Mouse (Mus musculus): ENCODE results near the gene Matn1. TPM values are rescaled to one million over a fixed set of nuclear protein-coding genes. Genes with fewer than 3 reads are reported as not detected.

Matn1 gene
- polyA plus RNA-seq, 1 experiment from 2014 or later, result 0.06 TPM

- Histone ChIP-seq H3K9ac (no peak overlapping the region), H3K4me1 (replicated peaks) (no peaks in the 10 kb centered on the region), H3K27me3 (replicated peaks) (no peaks in the 10 kb centered on the region), H3K9me3 (no peaks in the 10 kb centered on the region), H3K36me3 (no peaks in the 10 kb centered on the region), H3K27ac (no peak overlapping the region), H3K4me2 (replicated peaks) (no peak overlapping the region), H3K4me3 (replicated peaks) (no peak overlapping the region)
- ATAC-seq, result no peak
- WGBS, result 67% methylated on average over 17 of the region's 17 CpGs
These were observed 34.9 kb upstream of the Matn1 start for GRCm38 (mm10) chr4:130909167-130909874.

GRCm38 (mm10) chr4:130910666-130911065 is 33.5 kb upstream of the Matn1 start:
- Histone ChIP-seq H3K27me3 (replicated peaks) (no peaks in the 10 kb centered on the region), H3K36me3 (no peaks in the 10 kb centered on the region), H3K4me2 (replicated peaks) (no peak overlapping the region), H3K4me3 (replicated peaks) (no peak overlapping the region), H3K9ac (no peak overlapping the region), H3K9me3 (no peaks in the 10 kb centered on the region), H3K4me1 (replicated peaks) (no peaks in the 10 kb centered on the region), H3K27ac (no peak overlapping the region)
- 39% methylated on average over 7 of the region's 7 CpGs for WGBS
- ATAC-seq, result no peak

- no peak overlapping the region for H3K4me3 ChIP-seq (replicated peaks)
- no peak for ATAC-seq
- no peak overlapping the region for H3K9ac ChIP-seq
- no peak overlapping the region for H3K4me2 ChIP-seq (replicated peaks)
- H3K4me1 ChIP-seq (replicated peaks), result no peaks in the 10 kb centered on the region
- 79% methylated on average over 3 of the region's 3 CpGs for WGBS
- no peaks in the 10 kb centered on the region for H3K36me3 ChIP-seq
- H3K9me3 ChIP-seq, result no peaks in the 10 kb centered on the region
- no peaks in the 10 kb centered on the region for H3K27me3 ChIP-seq (replicated peaks)
- no peak overlapping the region for H3K27ac ChIP-seq
These were observed 31.6 kb upstream of the Matn1 start for GRCm38 (mm10) chr4:130912626-130913025.

- WGBS, result 57% methylated on average over 11 of the region's 11 CpGs
These were observed 31.1 kb upstream of the Matn1 start, which contains the start of gene Laptm5 for GRCm38 (mm10) chr4:130913077-130913476. TSS of gene Laptm5 (plus strand) at chr4:130913125.

GRCm38 (mm10) chr4:130913511-130913910 is 30.7 kb upstream of the Matn1 start:
- ATAC-seq, result no peak
- Histone ChIP-seq H3K4me3 (replicated peaks) (no peak overlapping the region), H3K36me3 (no peaks in the 10 kb centered on the region), H3K27me3 (replicated peaks) (no peaks in the 10 kb centered on the region), H3K4me1 (replicated peaks) (no peaks in the 10 kb centered on the region), H3K4me2 (replicated peaks) (no peak overlapping the region), H3K9me3 (no peaks in the 10 kb centered on the region), H3K27ac (no peak overlapping the region), H3K9ac (no peak overlapping the region)
- WGBS, result 82% methylated on average over 3 of the region's 3 CpGs

More at GRCm38 (mm10) chr4:130913077-130913476, 31.1 kb upstream of the Matn1 start, which contains the start of gene Laptm5:
- Histone ChIP-seq H3K4me2 (replicated peaks) (no peak within 1 kb of the TSS), H3K36me3 (no peaks in the 10 kb centered on the region), H3K4me1 (replicated peaks) (no peaks in the 10 kb centered on the region), H3K4me3 (replicated peaks) (no peak within 1 kb of the TSS), H3K27ac (no peak within 1 kb of the TSS), H3K27me3 (replicated peaks) (no peaks in the 10 kb centered on the region), H3K9ac (no peak within 1 kb of the TSS), H3K9me3 (no peaks in the 10 kb centered on the region)
- 0 out of 2 replicates have a peak, but pooled peaks have one; percentile 25 for ATAC-seq

- WGBS, result 81% methylated on average over 4 of the region's 4 CpGs
- Histone ChIP-seq H3K27me3 (replicated peaks) (no peaks in the 10 kb centered on the region), H3K4me2 (replicated peaks) (no peak overlapping the region), H3K36me3 (no peaks in the 10 kb centered on the region), H3K4me1 (replicated peaks) (no peaks in the 10 kb centered on the region), H3K9ac (no peak overlapping the region), H3K27ac (no peak overlapping the region), H3K9me3 (no peaks in the 10 kb centered on the region), H3K4me3 (replicated peaks) (no peak overlapping the region)
- no peak for ATAC-seq
These were observed 30.2 kb upstream of the Matn1 start for GRCm38 (mm10) chr4:130914011-130914410.

- WGBS, result 65% methylated on average over 7 of the region's 7 CpGs
- Histone ChIP-seq H3K9me3 (no peaks in the 10 kb centered on the region), H3K27ac (no peak overlapping the region), H3K4me3 (replicated peaks) (no peak overlapping the region), H3K4me2 (replicated peaks) (no peak overlapping the region), H3K4me1 (replicated peaks) (no peaks in the 10 kb centered on the region), H3K9ac (no peak overlapping the region), H3K36me3 (no peaks in the 10 kb centered on the region), H3K27me3 (replicated peaks) (no peaks in the 10 kb centered on the region)
- ATAC-seq, result no peak
These were observed 29.7 kb upstream of the Matn1 start for GRCm38 (mm10) chr4:130914527-130914926.

GRCm38 (mm10) chr4:130915006-130915667 is 29.0 kb upstream of the Matn1 start:
- Histone ChIP-seq H3K27ac (no peak overlapping the region), H3K27me3 (replicated peaks) (no peaks in the 10 kb centered on the region), H3K36me3 (no peaks in the 10 kb centered on the region), H3K9me3 (no peaks in the 10 kb centered on the region), H3K9ac (no peak overlapping the region), H3K4me1 (replicated peaks) (0 out of 2 replicates have a peak, but pooled peaks cover under 1% of the 10 kb centered on the region), H3K4me2 (replicated peaks) (no peak overlapping the region), H3K4me3 (replicated peaks) (no peak overlapping the region)
- 62% methylated on average over 12 of the region's 12 CpGs for WGBS
- ATAC-seq, result 0 out of 2 replicates have a peak, but pooled peaks have one; percentile 15

- Histone ChIP-seq H3K4me1 (replicated peaks) (0 out of 2 replicates have a peak, but pooled peaks cover 2% of the 10 kb centered on the region), H3K27me3 (replicated peaks) (no peaks in the 10 kb centered on the region), H3K36me3 (no peaks in the 10 kb centered on the region), H3K27ac (no peak overlapping the region), H3K4me2 (replicated peaks) (no peak overlapping the region), H3K9me3 (no peaks in the 10 kb centered on the region), H3K9ac (no peak overlapping the region), H3K4me3 (replicated peaks) (no peak overlapping the region)
- WGBS, result 68% methylated on average over 7 of the region's 7 CpGs
- ATAC-seq, result no peak
These were observed 28.5 kb upstream of the Matn1 start for GRCm38 (mm10) chr4:130915668-130916035.

GRCm38 (mm10) chr4:130916639-130917038 is 27.5 kb upstream of the Matn1 start:
- Histone ChIP-seq H3K4me1 (replicated peaks) (0 out of 2 replicates have a peak, but pooled peaks cover 2% of the 10 kb centered on the region), H3K9me3 (no peaks in the 10 kb centered on the region), H3K4me3 (replicated peaks) (no peak overlapping the region), H3K4me2 (replicated peaks) (no peak overlapping the region), H3K27ac (no peak overlapping the region), H3K9ac (no peak overlapping the region), H3K36me3 (no peaks in the 10 kb centered on the region), H3K27me3 (replicated peaks) (no peaks in the 10 kb centered on the region)
- ATAC-seq, result no peak
- 79% methylated on average over 7 of the region's 7 CpGs for WGBS

GRCm38 (mm10) chr4:130917564-130917963 is 26.6 kb upstream of the Matn1 start:
- no peak overlapping the region for H3K9ac ChIP-seq
- H3K4me2 ChIP-seq (replicated peaks), result no peak overlapping the region
- H3K4me3 ChIP-seq (replicated peaks), result no peak overlapping the region
- H3K4me1 ChIP-seq (replicated peaks), result 0 out of 2 replicates have a peak, but pooled peaks cover 2% of the 10 kb centered on the region
- 66% methylated on average over 4 of the region's 4 CpGs for WGBS
- H3K9me3 ChIP-seq, result no peaks in the 10 kb centered on the region
- no peaks in the 10 kb centered on the region for H3K36me3 ChIP-seq
- H3K27me3 ChIP-seq (replicated peaks), result no peaks in the 10 kb centered on the region
- no peak overlapping the region for H3K27ac ChIP-seq
- no peak for ATAC-seq

- no peaks in the 10 kb centered on the region for H3K27me3 ChIP-seq (replicated peaks)
- H3K4me1 ChIP-seq (replicated peaks), result 0 out of 2 replicates have a peak, but pooled peaks cover 2% of the 10 kb centered on the region
- no peak overlapping the region for H3K4me2 ChIP-seq (replicated peaks)
- H3K4me3 ChIP-seq (replicated peaks), result no peak overlapping the region
- no peak overlapping the region for H3K9ac ChIP-seq
- ATAC-seq, result no peak
- H3K36me3 ChIP-seq, result no peaks in the 10 kb centered on the region
- no peak overlapping the region for H3K27ac ChIP-seq
- H3K9me3 ChIP-seq, result no peaks in the 10 kb centered on the region
- 69% methylated on average over 10 of the region's 10 CpGs for WGBS
These were observed 25.1 kb upstream of the Matn1 start for GRCm38 (mm10) chr4:130918805-130919749.
